In the genomic region with DNA sequence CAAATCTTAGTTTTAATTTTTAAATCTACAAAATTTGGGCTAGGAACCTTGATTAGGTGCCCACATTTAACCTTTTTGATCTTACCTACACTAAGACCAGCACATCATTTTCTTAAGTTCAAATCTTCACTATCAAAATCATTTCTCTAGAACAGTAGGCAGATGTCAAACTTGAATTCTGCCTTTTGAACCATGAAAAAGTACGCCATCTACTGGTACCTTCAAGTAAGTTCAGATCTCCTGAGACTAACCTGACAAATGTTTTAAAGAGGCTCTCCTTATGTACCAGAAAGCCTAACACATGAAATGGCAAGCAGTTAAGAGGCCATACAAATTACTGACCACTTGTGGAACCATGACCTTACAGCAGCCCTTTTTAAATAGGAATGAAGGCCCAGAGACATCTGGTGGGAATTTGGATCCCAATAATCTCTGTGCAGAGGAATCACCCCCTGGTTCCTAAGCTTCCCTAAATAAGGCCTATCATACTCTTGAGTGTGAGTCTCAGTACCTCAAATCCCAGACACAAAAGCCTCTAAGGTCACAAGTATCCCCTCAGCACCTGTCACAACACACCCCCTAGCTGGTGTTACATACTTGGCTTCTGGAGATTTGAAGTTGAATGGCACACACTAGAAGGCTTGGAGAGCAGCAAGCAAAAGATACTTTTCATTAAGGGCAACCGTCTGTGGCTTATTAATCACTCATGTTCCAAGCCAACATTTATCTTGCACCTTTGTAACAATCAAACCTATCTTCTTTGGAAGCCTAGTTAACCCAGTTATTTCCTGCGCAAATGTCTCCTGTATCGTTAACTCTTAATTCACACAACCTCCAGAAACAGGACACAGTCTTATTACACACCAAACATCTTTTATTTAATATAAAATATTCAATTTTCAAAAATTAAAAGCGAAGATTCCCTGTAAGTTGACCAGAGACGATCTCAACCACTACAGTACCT, we compare ENCODE assay signal across 7 mouse cellular contexts.
DNase-seq lines count a peak whose midpoint lies in the region; ATAC-seq and TF ChIP-seq lines count a peak whose summit lies in the region.

No protein-coding gene starts in this region.

- WGBS in intestine, embryonic 16.5 days = 6% methylated on average over 6 of the region's 6 CpGs
- WGBS in midbrain, embryonic 16.5 days = 7% methylated on average over 6 of the region's 6 CpGs

- peak overlapping the region; percentile 66 for H3K4me2 ChIP-seq in intestine, embryonic 16.5 days (ENCODE audit: low read depth, low read length)
- H3K4me2 ChIP-seq in midbrain, embryonic 16.5 days (ENCODE audit: low read length) = peak overlapping the region; percentile 85

- peak overlapping the region; percentile 94 for H3K4me3 ChIP-seq in G1E (ENCODE audit: low read depth, low read length)
- H3K4me3 ChIP-seq in erythroblast, embryonic 14.5 days (replicated peaks) = peak overlapping the region; percentile 78
- peak overlapping the region; percentile 72 for H3K4me3 ChIP-seq in intestine, embryonic 16.5 days (ENCODE audit: low read length)
- H3K4me3 ChIP-seq in midbrain, embryonic 16.5 days (ENCODE audit: low read depth, low read length) = peak overlapping the region; percentile 76

- peak overlapping the region; percentile 73 for H3K27ac ChIP-seq in intestine, embryonic 16.5 days (ENCODE audit: low read length)
- peak overlapping the region; percentile 83; the same call in 1 of the 2 replicates for H3K27ac ChIP-seq in midbrain, embryonic 16.5 days (ENCODE audit: low read length)

- no peak for ATAC-seq in G1E (ENCODE audit: extremely low read depth, insufficient number of reproducible peaks, low FRiP score, poor library complexity, severe bottlenecking)
- no peak for ATAC-seq in intestine, embryonic 16.5 days
- no peak for ATAC-seq in midbrain, embryonic 16.5 days

- H3K4me1 ChIP-seq in G1E (ENCODE audit: insufficient read depth, low read depth, low read length) = peaks cover 18% of the 10 kb centered on the region
- peaks cover 39% of the 10 kb centered on the region for H3K4me1 ChIP-seq in erythroblast, embryonic 14.5 days (ENCODE audit: control insufficient read depth)
- peaks cover 13% of the 10 kb centered on the region for H3K4me1 ChIP-seq in intestine, embryonic 16.5 days (ENCODE audit: control insufficient read depth, insufficient read depth, low read length)
- peaks cover 22% of the 10 kb centered on the region for H3K4me1 ChIP-seq in midbrain, embryonic 16.5 days (ENCODE audit: control insufficient read depth, insufficient read depth, low read length)

- no peak for TF ChIP-seq CTCF in G1E (IDR thresholded peaks at IDR 0.05; ENCODE audit: low read depth, low read length)

- peaks cover 22% of the 10 kb centered on the region for H3K36me3 ChIP-seq in G1E (replicated peaks)
- H3K36me3 ChIP-seq in erythroblast, embryonic 14.5 days (ENCODE audit: control insufficient read depth) = peaks cover 38% of the 10 kb centered on the region
- peaks cover 5% of the 10 kb centered on the region; the same call in 1 of the 2 replicates for H3K36me3 ChIP-seq in intestine, embryonic 16.5 days (ENCODE audit: control insufficient read depth, insufficient read depth, low read length)
- H3K36me3 ChIP-seq in midbrain, embryonic 16.5 days (ENCODE audit: control insufficient read depth, insufficient read depth, low read length) = no peaks in the 10 kb centered on the region

- H3K9ac ChIP-seq in intestine, embryonic 16.5 days (ENCODE audit: low read depth, low read length) = peak overlapping the region; percentile 83
- peak overlapping the region; percentile 72 for H3K9ac ChIP-seq in midbrain, embryonic 16.5 days (ENCODE audit: low read depth, low read length)

- no peaks in the 10 kb centered on the region for H3K27me3 ChIP-seq in G1E (ENCODE audit: insufficient read depth, low read length)
- H3K27me3 ChIP-seq in erythroblast, embryonic 14.5 days (ENCODE audit: control insufficient read depth) = no peaks in the 10 kb centered on the region
- no peaks in the 10 kb centered on the region for H3K27me3 ChIP-seq in intestine, embryonic 16.5 days (replicated peaks; ENCODE audit: control insufficient read depth, insufficient read depth, low read length)
- no peaks in the 10 kb centered on the region for H3K27me3 ChIP-seq in midbrain, embryonic 16.5 days (ENCODE audit: control insufficient read depth, insufficient read depth, low read depth, low read length)

- no peaks in the 10 kb centered on the region for H3K9me3 ChIP-seq in G1E (replicated peaks)
- H3K9me3 ChIP-seq in erythroblast, embryonic 14.5 days (ENCODE audit: control insufficient read depth, low read length) = no peaks in the 10 kb centered on the region; the same call in 1 of the 2 replicates
- H3K9me3 ChIP-seq in intestine, embryonic 16.5 days (ENCODE audit: control insufficient read depth, low read length) = no peaks in the 10 kb centered on the region
- no peaks in the 10 kb centered on the region for H3K9me3 ChIP-seq in midbrain, embryonic 16.5 days (replicated peaks; ENCODE audit: control insufficient read depth, low read length, poor library complexity, severe bottlenecking)

- peak; percentile 76 for DNase-seq in CD4-positive, CD25-positive, alpha-beta regulatory T cell, adult 2 months (ENCODE audit: low read depth, low spot score)
- DNase-seq in G1E (ENCODE audit: low spot score) = no peak
- no peak for DNase-seq in layer of hippocampus, postnatal 10 days (ENCODE audit: low spot score in 2 of 2)
- DNase-seq in ovary, postnatal 10 days (ENCODE audit: low spot score) = no peak
